Mouse (Mus musculus): ENCODE results near the gene Itga1. TPM values are rescaled to one million over a fixed set of nuclear protein-coding genes. Genes with fewer than 3 reads are reported as not detected.

Gene Itga1
- polyA plus RNA-seq, 1 experiment from 2014 or later = 6.0 TPM

GRCm38 (mm10) chr13:115125130-115125529, 23.4 kb upstream of the Itga1 start:
- H3K4me3 ChIP-seq = no peak overlapping the region
- no peak overlapping the region for H3K4me2 ChIP-seq (replicated peaks)
- no peak overlapping the region for H3K9ac ChIP-seq (replicated peaks)
- H3K9me3 ChIP-seq = no peaks in the 10 kb centered on the region
- H3K36me3 ChIP-seq = no peaks in the 10 kb centered on the region
- ATAC-seq (ENCODE audit: low FRiP score, low read depth) = no peak
- H3K4me1 ChIP-seq = no peaks in the 10 kb centered on the region
- H3K27ac ChIP-seq (replicated peaks) = no peak overlapping the region
- H3K27me3 ChIP-seq = no peaks in the 10 kb centered on the region
- WGBS = 92% methylated on average over 4 of the region's 4 CpGs

GRCm38 (mm10) chr13:115124521-115124920, 22.8 kb upstream of the Itga1 start:
- WGBS = 81% methylated on average over 1 of the region's 1 CpGs
- Histone ChIP-seq H3K4me3 (no peak overlapping the region), H3K36me3 (no peaks in the 10 kb centered on the region), H3K4me1 (no peaks in the 10 kb centered on the region), H3K27ac (replicated peaks) (no peak overlapping the region), H3K9me3 (no peaks in the 10 kb centered on the region), H3K9ac (replicated peaks) (no peak overlapping the region), H3K27me3 (no peaks in the 10 kb centered on the region), H3K4me2 (replicated peaks) (no peak overlapping the region)
- ATAC-seq (ENCODE audit: low FRiP score, low read depth) = no peak

GRCm38 (mm10) chr13:115118756-115119155, 17.0 kb upstream of the Itga1 start:
- WGBS = 71% methylated on average over 5 of the region's 5 CpGs
- Histone ChIP-seq H3K4me1 (no peaks in the 10 kb centered on the region), H3K36me3 (no peaks in the 10 kb centered on the region), H3K9ac (replicated peaks) (no peak overlapping the region), H3K27me3 (no peaks in the 10 kb centered on the region), H3K4me2 (replicated peaks) (no peak overlapping the region), H3K9me3 (no peaks in the 10 kb centered on the region), H3K4me3 (no peak overlapping the region), H3K27ac (replicated peaks) (no peak overlapping the region)
- no peak for ATAC-seq (ENCODE audit: low FRiP score, low read depth)

GRCm38 (mm10) chr13:115118195-115118594, 16.4 kb upstream of the Itga1 start:
- H3K9me3 ChIP-seq = no peaks in the 10 kb centered on the region
- H3K27ac ChIP-seq (replicated peaks) = no peak overlapping the region
- H3K9ac ChIP-seq (replicated peaks) = no peak overlapping the region
- ATAC-seq (ENCODE audit: low FRiP score, low read depth) = no peak
- no peak overlapping the region for H3K4me2 ChIP-seq (replicated peaks)
- H3K4me3 ChIP-seq = no peak overlapping the region
- no peaks in the 10 kb centered on the region for H3K27me3 ChIP-seq
- H3K36me3 ChIP-seq = no peaks in the 10 kb centered on the region
- 86% methylated on average over 3 of the region's 3 CpGs for WGBS
- no peaks in the 10 kb centered on the region for H3K4me1 ChIP-seq

GRCm38 (mm10) chr13:115116930-115117621, 15.3 kb upstream of the Itga1 start:
- no peaks in the 10 kb centered on the region for H3K36me3 ChIP-seq
- ATAC-seq (ENCODE audit: low FRiP score, low read depth) = no peak
- no peak overlapping the region for H3K9ac ChIP-seq (replicated peaks)
- H3K27ac ChIP-seq (replicated peaks) = no peak overlapping the region
- H3K4me2 ChIP-seq (replicated peaks) = no peak overlapping the region
- H3K27me3 ChIP-seq = no peaks in the 10 kb centered on the region
- H3K9me3 ChIP-seq = no peaks in the 10 kb centered on the region
- WGBS = 86% methylated on average over 3 of the region's 3 CpGs
- no peaks in the 10 kb centered on the region for H3K4me1 ChIP-seq
- no peak overlapping the region for H3K4me3 ChIP-seq

- Histone ChIP-seq H3K27ac (replicated peaks) (no peak overlapping the region), H3K4me3 (no peak overlapping the region), H3K4me1 (no peaks in the 10 kb centered on the region), H3K27me3 (no peaks in the 10 kb centered on the region), H3K36me3 (no peaks in the 10 kb centered on the region), H3K9me3 (no peaks in the 10 kb centered on the region), H3K4me2 (replicated peaks) (no peak overlapping the region), H3K9ac (replicated peaks) (no peak overlapping the region)
- WGBS = 83% methylated on average over 4 of the region's 4 CpGs
- no peak for ATAC-seq (ENCODE audit: low FRiP score, low read depth)
Measured at GRCm38 (mm10) chr13:115109628-115110027, 7.9 kb upstream of the Itga1 start.

GRCm38 (mm10) chr13:115107436-115107835, 5.7 kb upstream of the Itga1 start:
- 82% methylated on average over 8 of the region's 8 CpGs for WGBS
- Histone ChIP-seq H3K4me3 (no peak overlapping the region), H3K27ac (replicated peaks) (no peak overlapping the region), H3K9me3 (no peaks in the 10 kb centered on the region), H3K4me2 (replicated peaks) (no peak overlapping the region), H3K27me3 (peaks cover 5% of the 10 kb centered on the region), H3K9ac (replicated peaks) (no peak overlapping the region), H3K4me1 (no peaks in the 10 kb centered on the region), H3K36me3 (no peaks in the 10 kb centered on the region)
- no peak for ATAC-seq (ENCODE audit: low FRiP score, low read depth)

GRCm38 (mm10) chr13:115106183-115106582, 4.4 kb upstream of the Itga1 start:
- no peak overlapping the region for H3K4me2 ChIP-seq (replicated peaks)
- no peak overlapping the region for H3K9ac ChIP-seq (replicated peaks)
- H3K27me3 ChIP-seq = peaks cover 9% of the 10 kb centered on the region
- peaks cover 7% of the 10 kb centered on the region; the same call in 1 of the 2 replicates for H3K4me1 ChIP-seq
- H3K36me3 ChIP-seq = no peaks in the 10 kb centered on the region
- no peak for ATAC-seq (ENCODE audit: low FRiP score, low read depth)
- no peaks in the 10 kb centered on the region for H3K9me3 ChIP-seq
- H3K4me3 ChIP-seq = no peak overlapping the region
- H3K27ac ChIP-seq (replicated peaks) = no peak overlapping the region
- 87% methylated on average over 10 of the region's 10 CpGs for WGBS

- 95% methylated on average over 2 of the region's 2 CpGs for WGBS
Measured at GRCm38 (mm10) chr13:115102754-115103153, 990 bp upstream of the Itga1 start.

GRCm38 (mm10) chr13:115100381-115101177, 1.2 kb downstream of the Itga1 start:
- Histone ChIP-seq H3K36me3 (no peaks in the 10 kb centered on the region), H3K9ac (replicated peaks) (no peak overlapping the region), H3K4me1 (peaks cover 8% of the 10 kb centered on the region; the same call in 1 of the 2 replicates), H3K4me2 (replicated peaks) (peak overlapping the region; percentile 71), H3K4me3 (no peak overlapping the region), H3K9me3 (no peaks in the 10 kb centered on the region), H3K27ac (replicated peaks) (no peak overlapping the region), H3K27me3 (peaks cover 32% of the 10 kb centered on the region)
- 31% methylated on average over 11 of the region's 11 CpGs for WGBS
- no peak for ATAC-seq (ENCODE audit: low FRiP score, low read depth)

More at GRCm38 (mm10) chr13:115102754-115103153, 990 bp upstream of the Itga1 start:
- no peak overlapping the region for H3K27ac ChIP-seq (replicated peaks)
- H3K27me3 ChIP-seq = peaks cover 32% of the 10 kb centered on the region
- H3K4me3 ChIP-seq = no peak overlapping the region
- no peak overlapping the region for H3K4me2 ChIP-seq (replicated peaks)
- no peaks in the 10 kb centered on the region for H3K9me3 ChIP-seq
- ATAC-seq (ENCODE audit: low FRiP score, low read depth) = no peak
- H3K9ac ChIP-seq (replicated peaks) = no peak overlapping the region
- H3K4me1 ChIP-seq = peaks cover 8% of the 10 kb centered on the region; the same call in 1 of the 2 replicates
- H3K36me3 ChIP-seq = no peaks in the 10 kb centered on the region

- peaks cover 8% of the 10 kb centered on the region; the same call in 1 of the 2 replicates for H3K4me1 ChIP-seq
- no peak overlapping the region for H3K9ac ChIP-seq (replicated peaks)
- H3K4me3 ChIP-seq = no peak overlapping the region
- no peak for ATAC-seq (ENCODE audit: low FRiP score, low read depth)
- no peaks in the 10 kb centered on the region for H3K36me3 ChIP-seq
- no peaks in the 10 kb centered on the region for H3K9me3 ChIP-seq
- H3K27ac ChIP-seq (replicated peaks) = no peak overlapping the region
- H3K27me3 ChIP-seq = peaks cover 32% of the 10 kb centered on the region
- no peak overlapping the region for H3K4me2 ChIP-seq (replicated peaks)
- WGBS = 80% methylated on average over 9 of the region's 9 CpGs
Measured at GRCm38 (mm10) chr13:115099381-115099780, 2.4 kb downstream of the Itga1 start.

GRCm38 (mm10) chr13:115098227-115098626, 3.5 kb downstream of the Itga1 start:
- Histone ChIP-seq H3K9ac (replicated peaks) (no peak overlapping the region), H3K4me2 (replicated peaks) (no peak overlapping the region), H3K9me3 (no peaks in the 10 kb centered on the region), H3K4me3 (no peak overlapping the region), H3K4me1 (peaks cover 8% of the 10 kb centered on the region; the same call in 1 of the 2 replicates), H3K27me3 (peaks cover 32% of the 10 kb centered on the region), H3K36me3 (no peaks in the 10 kb centered on the region), H3K27ac (replicated peaks) (no peak overlapping the region)
- no peak for ATAC-seq (ENCODE audit: low FRiP score, low read depth)
- WGBS = 85% methylated on average over 3 of the region's 3 CpGs
